Mouse (Mus musculus): ENCODE results near the gene Lrrc51.

- TF ChIP-seq CTCF (IDR thresholded peaks at IDR 0.05; ENCODE audit: low read depth): no peak
- no peak for TF ChIP-seq EP300 (optimal IDR thresholded peaks at IDR 0.05)
These were observed 66.2 kb downstream of the Lrrc51 start for GRCm38 (mm10) chr7:101867482-101867881.
